Mouse (Mus musculus): Measurements from ENCODE around the gene Btla. TPM values are rescaled to one million over a fixed set of nuclear protein-coding genes. Genes with fewer than 3 reads are reported as not detected.

Gene Btla
- polyA plus RNA-seq, 1 experiment from 2014 or later: not detected

GRCm38 (mm10) chr16:45242700-45243099 lies 18.6 kb downstream of the Btla start:
- 87% methylated on average over 1 of the region's 1 CpGs for WGBS
- H3K27me3 ChIP-seq (ENCODE audit: control insufficient read depth, insufficient read depth, low read length): no peaks in the 10 kb centered on the region
- no peak for ATAC-seq (ENCODE audit: insufficient number of reproducible peaks, insufficient read depth, low FRiP score, low read depth)
- no peak overlapping the region for H3K9ac ChIP-seq (ENCODE audit: low read length)
- no peak overlapping the region for H3K27ac ChIP-seq (replicated peaks in 1 of 2; ENCODE audit: control insufficient read depth in 1 of 2, insufficient read depth in 1 of 2, low read depth in 2 of 2, low read length in 2 of 2)
- H3K36me3 ChIP-seq (ENCODE audit: control insufficient read depth, insufficient read depth, low read length): no peaks in the 10 kb centered on the region
- no peak overlapping the region for H3K4me3 ChIP-seq (ENCODE audit: control insufficient read depth in 1 of 2, insufficient read depth in 1 of 2, low read depth in 1 of 2, low read length in 2 of 2)
- H3K4me2 ChIP-seq (ENCODE audit: low read length): no peak overlapping the region
- H3K9me3 ChIP-seq (ENCODE audit: control insufficient read depth, low read length): no peaks in the 10 kb centered on the region
- H3K4me1 ChIP-seq (ENCODE audit: control insufficient read depth in 2 of 2, insufficient read depth in 2 of 2, low read length in 2 of 2): no peaks in the 10 kb centered on the region

GRCm38 (mm10) chr16:45244930-45245472 lies 20.9 kb downstream of the Btla start:
- Histone ChIP-seq H3K9me3 (ENCODE audit: control insufficient read depth, low read length) (no peaks in the 10 kb centered on the region), H3K4me3 (ENCODE audit: control insufficient read depth in 1 of 2, insufficient read depth in 1 of 2, low read depth in 1 of 2, low read length in 2 of 2) (no peak overlapping the region), H3K4me1 (ENCODE audit: control insufficient read depth in 2 of 2, insufficient read depth in 2 of 2, low read length in 2 of 2) (no peaks in the 10 kb centered on the region), H3K9ac (ENCODE audit: low read length) (no peak overlapping the region), H3K27me3 (ENCODE audit: control insufficient read depth, insufficient read depth, low read length) (no peaks in the 10 kb centered on the region), H3K27ac (replicated peaks in 1 of 2; ENCODE audit: control insufficient read depth in 1 of 2, insufficient read depth in 1 of 2, low read depth in 2 of 2, low read length in 2 of 2) (no peak overlapping the region), H3K4me2 (ENCODE audit: low read length) (no peak overlapping the region), H3K36me3 (ENCODE audit: control insufficient read depth, insufficient read depth, low read length) (no peaks in the 10 kb centered on the region)
- no peak for ATAC-seq (ENCODE audit: insufficient number of reproducible peaks, insufficient read depth, low FRiP score, low read depth)
- WGBS: 73% methylated on average over 3 of the region's 3 CpGs

GRCm38 (mm10) chr16:45249761-45250160 lies 25.6 kb downstream of the Btla start:
- WGBS: 78% methylated on average over 2 of the region's 2 CpGs
- no peak overlapping the region for H3K4me3 ChIP-seq (ENCODE audit: control insufficient read depth in 1 of 2, insufficient read depth in 1 of 2, low read depth in 1 of 2, low read length in 2 of 2)
- no peak for ATAC-seq (ENCODE audit: insufficient number of reproducible peaks, insufficient read depth, low FRiP score, low read depth)

GRCm38 (mm10) chr16:45250317-45250716 lies 26.2 kb downstream of the Btla start:
- Histone ChIP-seq H3K4me1 (ENCODE audit: control insufficient read depth in 2 of 2, insufficient read depth in 2 of 2, low read length in 2 of 2) (no peaks in the 10 kb centered on the region), H3K36me3 (ENCODE audit: control insufficient read depth, insufficient read depth, low read length) (no peaks in the 10 kb centered on the region), H3K4me2 (ENCODE audit: low read length) (no peak overlapping the region), H3K4me3 (ENCODE audit: control insufficient read depth in 1 of 2, insufficient read depth in 1 of 2, low read depth in 1 of 2, low read length in 2 of 2) (no peak overlapping the region), H3K27me3 (ENCODE audit: control insufficient read depth, insufficient read depth, low read length) (no peaks in the 10 kb centered on the region), H3K27ac (replicated peaks in 1 of 2; ENCODE audit: control insufficient read depth in 1 of 2, insufficient read depth in 1 of 2, low read depth in 2 of 2, low read length in 2 of 2) (no peak overlapping the region), H3K9me3 (ENCODE audit: control insufficient read depth, low read length) (no peaks in the 10 kb centered on the region), H3K9ac (ENCODE audit: low read length) (no peak overlapping the region)
- no peak for ATAC-seq (ENCODE audit: insufficient number of reproducible peaks, insufficient read depth, low FRiP score, low read depth)

More at GRCm38 (mm10) chr16:45249761-45250160, 25.6 kb downstream of the Btla start:
- no peak overlapping the region for H3K9ac ChIP-seq (ENCODE audit: low read length)
- no peaks in the 10 kb centered on the region for H3K9me3 ChIP-seq (ENCODE audit: control insufficient read depth, low read length)
- H3K27ac ChIP-seq (replicated peaks in 1 of 2; ENCODE audit: control insufficient read depth in 1 of 2, insufficient read depth in 1 of 2, low read depth in 2 of 2, low read length in 2 of 2): no peak overlapping the region
- no peaks in the 10 kb centered on the region for H3K4me1 ChIP-seq (ENCODE audit: control insufficient read depth in 2 of 2, insufficient read depth in 2 of 2, low read length in 2 of 2)
- no peaks in the 10 kb centered on the region for H3K27me3 ChIP-seq (ENCODE audit: control insufficient read depth, insufficient read depth, low read length)
- H3K4me2 ChIP-seq (ENCODE audit: low read length): no peak overlapping the region
- no peaks in the 10 kb centered on the region for H3K36me3 ChIP-seq (ENCODE audit: control insufficient read depth, insufficient read depth, low read length)

- Histone ChIP-seq H3K27me3 (ENCODE audit: control insufficient read depth, insufficient read depth, low read length) (no peaks in the 10 kb centered on the region), H3K27ac (replicated peaks in 1 of 2; ENCODE audit: control insufficient read depth in 1 of 2, insufficient read depth in 1 of 2, low read depth in 2 of 2, low read length in 2 of 2) (no peak overlapping the region), H3K4me1 (ENCODE audit: control insufficient read depth in 2 of 2, insufficient read depth in 2 of 2, low read length in 2 of 2) (no peaks in the 10 kb centered on the region), H3K36me3 (ENCODE audit: control insufficient read depth, insufficient read depth, low read length) (no peaks in the 10 kb centered on the region), H3K9me3 (ENCODE audit: control insufficient read depth, low read length) (no peaks in the 10 kb centered on the region), H3K9ac (ENCODE audit: low read length) (no peak overlapping the region), H3K4me3 (ENCODE audit: control insufficient read depth in 1 of 2, insufficient read depth in 1 of 2, low read depth in 1 of 2, low read length in 2 of 2) (no peak overlapping the region), H3K4me2 (ENCODE audit: low read length) (no peak overlapping the region)
- ATAC-seq (ENCODE audit: insufficient number of reproducible peaks, insufficient read depth, low FRiP score, low read depth): no peak
- WGBS: 65% methylated on average over 6 of the region's 6 CpGs
Observed at GRCm38 (mm10) chr16:45251773-45252413, 27.8 kb downstream of the Btla start.

- Histone ChIP-seq H3K27ac (replicated peaks in 1 of 2; ENCODE audit: control insufficient read depth in 1 of 2, insufficient read depth in 1 of 2, low read depth in 2 of 2, low read length in 2 of 2) (no peak overlapping the region), H3K4me3 (ENCODE audit: control insufficient read depth in 1 of 2, insufficient read depth in 1 of 2, low read depth in 1 of 2, low read length in 2 of 2) (no peak overlapping the region), H3K4me2 (ENCODE audit: low read length) (no peak overlapping the region), H3K4me1 (ENCODE audit: control insufficient read depth in 2 of 2, insufficient read depth in 2 of 2, low read length in 2 of 2) (no peaks in the 10 kb centered on the region), H3K36me3 (ENCODE audit: control insufficient read depth, insufficient read depth, low read length) (no peaks in the 10 kb centered on the region), H3K9me3 (ENCODE audit: control insufficient read depth, low read length) (no peaks in the 10 kb centered on the region), H3K27me3 (ENCODE audit: control insufficient read depth, insufficient read depth, low read length) (no peaks in the 10 kb centered on the region), H3K9ac (ENCODE audit: low read length) (no peak overlapping the region)
- ATAC-seq (ENCODE audit: insufficient number of reproducible peaks, insufficient read depth, low FRiP score, low read depth): no peak
- 80% methylated on average over 7 of the region's 7 CpGs for WGBS
Observed at GRCm38 (mm10) chr16:45255183-45255861, 31.2 kb downstream of the Btla start.

- H3K36me3 ChIP-seq (ENCODE audit: control insufficient read depth, insufficient read depth, low read length): no peaks in the 10 kb centered on the region
- no peaks in the 10 kb centered on the region for H3K9me3 ChIP-seq (ENCODE audit: control insufficient read depth, low read length)
- no peak overlapping the region for H3K4me3 ChIP-seq (ENCODE audit: control insufficient read depth in 1 of 2, insufficient read depth in 1 of 2, low read depth in 1 of 2, low read length in 2 of 2)
- no peaks in the 10 kb centered on the region for H3K4me1 ChIP-seq (ENCODE audit: control insufficient read depth in 2 of 2, insufficient read depth in 2 of 2, low read length in 2 of 2)
- 71% methylated on average over 2 of the region's 2 CpGs for WGBS
- no peak overlapping the region for H3K27ac ChIP-seq (replicated peaks in 1 of 2; ENCODE audit: control insufficient read depth in 1 of 2, insufficient read depth in 1 of 2, low read depth in 2 of 2, low read length in 2 of 2)
- no peak overlapping the region for H3K4me2 ChIP-seq (ENCODE audit: low read length)
- ATAC-seq (ENCODE audit: insufficient number of reproducible peaks, insufficient read depth, low FRiP score, low read depth): no peak
- H3K9ac ChIP-seq (ENCODE audit: low read length): no peak overlapping the region
- no peaks in the 10 kb centered on the region for H3K27me3 ChIP-seq (ENCODE audit: control insufficient read depth, insufficient read depth, low read length)
Observed at GRCm38 (mm10) chr16:45256895-45257294, 32.8 kb downstream of the Btla start.
